Mouse (Mus musculus): ENCODE measurements around the gene Washc3. TPM values are rescaled to one million over a fixed set of nuclear protein-coding genes. Genes with fewer than 3 reads are reported as not detected.
A peak's percentile ranks its signal among the peaks of the same experiment; 100 is the strongest.

Washc3 gene
- polyA plus RNA-seq, 1 experiment from 2014 or later = 51.2 TPM

- Histone ChIP-seq H3K36me3 (ENCODE audit: control insufficient read depth, insufficient read depth, low read length) (no peaks in the 10 kb centered on the region), H3K4me1 (ENCODE audit: control insufficient read depth, insufficient read depth, low read length) (peaks cover 4% of the 10 kb centered on the region; the same call in 1 of the 2 replicates), H3K9ac (ENCODE audit: low read length) (no peak overlapping the region), H3K4me2 (ENCODE audit: low read depth, severe bottlenecking) (no peak overlapping the region), H3K27me3 (ENCODE audit: control insufficient read depth, insufficient read depth, low read length) (no peaks in the 10 kb centered on the region), H3K9me3 (ENCODE audit: control insufficient read depth, low read length) (no peaks in the 10 kb centered on the region), H3K27ac (replicated peaks; ENCODE audit: low read depth, low read length) (no peak overlapping the region), H3K4me3 (ENCODE audit: low read depth, low read length) (no peak overlapping the region)
- ATAC-seq (ENCODE audit: insufficient number of reproducible peaks, low FRiP score, low TSS enrichment, low read depth) = no peak
- 84% methylated on average over 8 of the region's 8 CpGs for WGBS
- DNase-seq (ENCODE audit: low spot score) = no peak
Observed at GRCm38 (mm10) chr10:88228521-88229017, 27.7 kb downstream of the Washc3 start.

- no peak for ATAC-seq (ENCODE audit: insufficient number of reproducible peaks, low FRiP score, low TSS enrichment, low read depth)
- no peaks in the 10 kb centered on the region for H3K36me3 ChIP-seq (ENCODE audit: control insufficient read depth, insufficient read depth, low read length)
- H3K27ac ChIP-seq (replicated peaks; ENCODE audit: low read depth, low read length) = 0 out of 2 replicates have a peak overlapping the region, but pooled peaks have one; percentile 8
- no peak overlapping the region for H3K9ac ChIP-seq (ENCODE audit: low read length)
- no peaks in the 10 kb centered on the region for H3K4me1 ChIP-seq (ENCODE audit: control insufficient read depth, insufficient read depth, low read length)
- H3K4me2 ChIP-seq (ENCODE audit: low read depth, severe bottlenecking) = no peak overlapping the region
- H3K9me3 ChIP-seq (ENCODE audit: control insufficient read depth, low read length) = no peaks in the 10 kb centered on the region
- DNase-seq (ENCODE audit: low spot score) = no peak
- no peak overlapping the region for H3K4me3 ChIP-seq (ENCODE audit: low read depth, low read length)
- H3K27me3 ChIP-seq (ENCODE audit: control insufficient read depth, insufficient read depth, low read length) = no peaks in the 10 kb centered on the region
- WGBS = 87% methylated on average over 8 of the region's 8 CpGs
Observed at GRCm38 (mm10) chr10:88231671-88232070, 30.8 kb downstream of the Washc3 start.

- Histone ChIP-seq H3K9ac (ENCODE audit: low read length) (no peak overlapping the region), H3K27me3 (ENCODE audit: control insufficient read depth, insufficient read depth, low read length) (no peaks in the 10 kb centered on the region), H3K27ac (replicated peaks; ENCODE audit: low read depth, low read length) (no peak overlapping the region), H3K4me3 (ENCODE audit: low read depth, low read length) (no peak overlapping the region), H3K4me2 (ENCODE audit: low read depth, severe bottlenecking) (no peak overlapping the region), H3K4me1 (ENCODE audit: control insufficient read depth, insufficient read depth, low read length) (no peaks in the 10 kb centered on the region), H3K36me3 (ENCODE audit: control insufficient read depth, insufficient read depth, low read length) (no peaks in the 10 kb centered on the region), H3K9me3 (ENCODE audit: control insufficient read depth, low read length) (no peaks in the 10 kb centered on the region)
- DNase-seq (ENCODE audit: low spot score) (no peak), ATAC-seq (ENCODE audit: insufficient number of reproducible peaks, low FRiP score, low TSS enrichment, low read depth) (no peak)
- WGBS = 85% methylated on average over 2 of the region's 2 CpGs
Observed at GRCm38 (mm10) chr10:88232765-88233164, 31.9 kb downstream of the Washc3 start.

- no peak overlapping the region for H3K9ac ChIP-seq (ENCODE audit: low read length)
- WGBS = 63% methylated on average over 13 of the region's 13 CpGs
- no peaks in the 10 kb centered on the region for H3K4me1 ChIP-seq (ENCODE audit: control insufficient read depth, insufficient read depth, low read length)
- peak; percentile 29 for DNase-seq (ENCODE audit: low spot score)
- H3K36me3 ChIP-seq (ENCODE audit: control insufficient read depth, insufficient read depth, low read length) = no peaks in the 10 kb centered on the region
- no peak overlapping the region for H3K27ac ChIP-seq (replicated peaks; ENCODE audit: low read depth, low read length)
- no peaks in the 10 kb centered on the region for H3K9me3 ChIP-seq (ENCODE audit: control insufficient read depth, low read length)
- H3K4me2 ChIP-seq (ENCODE audit: low read depth, severe bottlenecking) = no peak overlapping the region
- ATAC-seq (ENCODE audit: insufficient number of reproducible peaks, low FRiP score, low TSS enrichment, low read depth) = no peak
- no peak overlapping the region for H3K4me3 ChIP-seq (ENCODE audit: low read depth, low read length)
- no peaks in the 10 kb centered on the region for H3K27me3 ChIP-seq (ENCODE audit: control insufficient read depth, insufficient read depth, low read length)
Observed at GRCm38 (mm10) chr10:88244681-88245080, 43.8 kb downstream of the Washc3 start.

GRCm38 (mm10) chr10:88250300-88250699, 49.4 kb downstream of the Washc3 start:
- H3K4me1 ChIP-seq (ENCODE audit: control insufficient read depth, insufficient read depth, low read length) = no peaks in the 10 kb centered on the region
- H3K4me2 ChIP-seq (ENCODE audit: low read depth, severe bottlenecking) = no peak overlapping the region
- H3K9me3 ChIP-seq (ENCODE audit: control insufficient read depth, low read length) = no peaks in the 10 kb centered on the region
- no peak overlapping the region for H3K9ac ChIP-seq (ENCODE audit: low read length)
- no peaks in the 10 kb centered on the region for H3K36me3 ChIP-seq (ENCODE audit: control insufficient read depth, insufficient read depth, low read length)
- H3K27me3 ChIP-seq (ENCODE audit: control insufficient read depth, insufficient read depth, low read length) = no peaks in the 10 kb centered on the region
- 88% methylated on average over 3 of the region's 3 CpGs for WGBS
- no peak overlapping the region for H3K4me3 ChIP-seq (ENCODE audit: low read depth, low read length)
- DNase-seq (ENCODE audit: low spot score) (no peak), ATAC-seq (ENCODE audit: insufficient number of reproducible peaks, low FRiP score, low TSS enrichment, low read depth) (no peak)
- no peak overlapping the region for H3K27ac ChIP-seq (replicated peaks; ENCODE audit: low read depth, low read length)

GRCm38 (mm10) chr10:88252121-88252862, 51.4 kb downstream of the Washc3 start:
- 72% methylated on average over 9 of the region's 9 CpGs for WGBS
- no peak overlapping the region for H3K27ac ChIP-seq (replicated peaks; ENCODE audit: low read depth, low read length)
- ATAC-seq (ENCODE audit: insufficient number of reproducible peaks, low FRiP score, low TSS enrichment, low read depth) = no peak

GRCm38 (mm10) chr10:88255556-88255955, 54.7 kb downstream of the Washc3 start:
- H3K36me3 ChIP-seq (ENCODE audit: control insufficient read depth, insufficient read depth, low read length) = no peaks in the 10 kb centered on the region
- ATAC-seq (ENCODE audit: insufficient number of reproducible peaks, low FRiP score, low TSS enrichment, low read depth) (no peak), DNase-seq (ENCODE audit: low spot score) (no peak)
- no peak overlapping the region for H3K4me3 ChIP-seq (ENCODE audit: low read depth, low read length)
- H3K4me2 ChIP-seq (ENCODE audit: low read depth, severe bottlenecking) = no peak overlapping the region
- no peaks in the 10 kb centered on the region for H3K4me1 ChIP-seq (ENCODE audit: control insufficient read depth, insufficient read depth, low read length)
- no peaks in the 10 kb centered on the region for H3K9me3 ChIP-seq (ENCODE audit: control insufficient read depth, low read length)
- H3K27me3 ChIP-seq (ENCODE audit: control insufficient read depth, insufficient read depth, low read length) = no peaks in the 10 kb centered on the region
- WGBS = 85% methylated on average over 2 of the region's 2 CpGs
- H3K27ac ChIP-seq (replicated peaks; ENCODE audit: low read depth, low read length) = no peak overlapping the region
- H3K9ac ChIP-seq (ENCODE audit: low read length) = no peak overlapping the region

More at GRCm38 (mm10) chr10:88252121-88252862, 51.4 kb downstream of the Washc3 start:
- DNase-seq (ENCODE audit: low spot score) = no peak
- Histone ChIP-seq H3K4me1 (ENCODE audit: control insufficient read depth, insufficient read depth, low read length) (no peaks in the 10 kb centered on the region), H3K36me3 (ENCODE audit: control insufficient read depth, insufficient read depth, low read length) (no peaks in the 10 kb centered on the region), H3K27me3 (ENCODE audit: control insufficient read depth, insufficient read depth, low read length) (no peaks in the 10 kb centered on the region), H3K4me2 (ENCODE audit: low read depth, severe bottlenecking) (no peak overlapping the region), H3K9ac (ENCODE audit: low read length) (no peak overlapping the region), H3K4me3 (ENCODE audit: low read depth, low read length) (no peak overlapping the region), H3K9me3 (ENCODE audit: control insufficient read depth, low read length) (no peaks in the 10 kb centered on the region)

- Histone ChIP-seq H3K27ac (replicated peaks; ENCODE audit: low read depth, low read length) (no peak overlapping the region), H3K9me3 (ENCODE audit: control insufficient read depth, low read length) (no peaks in the 10 kb centered on the region), H3K4me3 (ENCODE audit: low read depth, low read length) (no peak overlapping the region), H3K4me1 (ENCODE audit: control insufficient read depth, insufficient read depth, low read length) (no peaks in the 10 kb centered on the region), H3K36me3 (ENCODE audit: control insufficient read depth, insufficient read depth, low read length) (no peaks in the 10 kb centered on the region), H3K9ac (ENCODE audit: low read length) (no peak overlapping the region), H3K4me2 (ENCODE audit: low read depth, severe bottlenecking) (no peak overlapping the region), H3K27me3 (ENCODE audit: control insufficient read depth, insufficient read depth, low read length) (no peaks in the 10 kb centered on the region)
- DNase-seq (ENCODE audit: low spot score) (no peak), ATAC-seq (ENCODE audit: insufficient number of reproducible peaks, low FRiP score, low TSS enrichment, low read depth) (no peak)
- 84% methylated on average over 12 of the region's 12 CpGs for WGBS
Observed at GRCm38 (mm10) chr10:88260309-88260708, 59.4 kb downstream of the Washc3 start.

Data from limb, embryonic 11.5 days (tissue).